Mouse (Mus musculus): ENCODE data around the gene Bach1. TPM values are rescaled to one million over a fixed set of nuclear protein-coding genes. Genes with fewer than 3 reads are reported as not detected.
A peak's percentile ranks its signal among the peaks of the same experiment; 100 is the strongest.

The Bach1 gene
- polyA plus RNA-seq, 1 experiment from 2014 or later, result 13.7 TPM

- no peak for ATAC-seq (ENCODE audit: insufficient read depth, low FRiP score, low read depth)
- Histone ChIP-seq H3K27me3 (replicated peaks) (no peaks in the 10 kb centered on the region), H3K36me3 (no peaks in the 10 kb centered on the region), H3K4me1 (no peaks in the 10 kb centered on the region), H3K27ac (no peak overlapping the region), H3K4me3 (replicated peaks) (no peak overlapping the region), H3K9ac (no peak overlapping the region), H3K9me3 (no peaks in the 10 kb centered on the region), H3K4me2 (no peak overlapping the region)
- 24% methylated on average over 5 of the region's 5 CpGs for WGBS
Observed at GRCm38 (mm10) chr16:87746728-87747127, 48.0 kb downstream of the Bach1 start.

DNA sequence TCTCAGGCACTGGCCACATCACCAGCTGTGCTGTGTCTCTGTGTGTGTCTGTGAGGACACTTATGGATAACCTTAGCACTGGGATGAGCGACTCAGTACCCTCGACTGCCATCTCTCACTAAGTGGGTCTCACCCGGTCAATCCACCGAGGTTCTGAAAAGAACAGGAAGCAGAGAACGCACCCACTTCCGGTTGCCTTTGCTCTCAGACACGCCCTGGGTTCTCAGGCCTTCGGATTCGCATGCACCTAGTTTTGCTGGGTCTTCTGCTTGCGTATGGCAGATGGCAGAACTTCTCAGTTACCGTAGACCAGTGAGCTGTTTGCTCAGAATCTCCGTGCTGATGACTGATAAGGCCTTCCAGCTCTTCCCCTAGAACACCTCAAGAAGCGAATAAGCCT is 52.5 kb downstream of the Bach1 start:
- Histone ChIP-seq H3K27me3 (replicated peaks) (no peaks in the 10 kb centered on the region), H3K36me3 (no peaks in the 10 kb centered on the region), H3K4me3 (replicated peaks) (no peak overlapping the region), H3K9ac (no peak overlapping the region), H3K4me2 (no peak overlapping the region), H3K27ac (no peak overlapping the region), H3K9me3 (no peaks in the 10 kb centered on the region), H3K4me1 (no peaks in the 10 kb centered on the region)
- ATAC-seq (ENCODE audit: insufficient read depth, low FRiP score, low read depth), result no peak
- WGBS, result 84% methylated on average over 13 of the region's 13 CpGs

DNA sequence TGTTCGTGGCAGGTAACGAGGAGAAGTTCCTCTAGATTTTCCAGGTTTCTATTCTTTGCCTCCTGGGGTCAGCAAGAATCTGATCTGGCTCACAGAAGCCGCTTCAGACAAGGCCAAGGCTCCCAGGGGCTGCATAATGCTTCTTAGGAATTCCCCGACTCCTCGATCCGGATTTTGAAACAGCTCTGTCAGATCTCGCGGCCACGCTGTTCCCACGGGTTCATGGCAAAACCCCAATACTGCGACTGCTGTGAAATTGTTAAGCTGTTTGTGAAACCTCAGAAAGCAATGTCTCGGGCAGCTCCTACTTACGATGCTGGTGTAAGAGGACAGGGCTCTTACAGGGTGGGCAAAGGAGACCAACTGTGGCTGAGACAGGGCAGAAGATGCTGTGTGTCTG is 53.7 kb downstream of the Bach1 start:
- Histone ChIP-seq H3K9ac (no peak overlapping the region), H3K27me3 (replicated peaks) (no peaks in the 10 kb centered on the region), H3K4me2 (no peak overlapping the region), H3K4me1 (no peaks in the 10 kb centered on the region), H3K4me3 (replicated peaks) (no peak overlapping the region), H3K27ac (no peak overlapping the region), H3K9me3 (no peaks in the 10 kb centered on the region), H3K36me3 (no peaks in the 10 kb centered on the region)
- no peak for ATAC-seq (ENCODE audit: insufficient read depth, low FRiP score, low read depth)
- 72% methylated on average over 13 of the region's 13 CpGs for WGBS

DNA sequence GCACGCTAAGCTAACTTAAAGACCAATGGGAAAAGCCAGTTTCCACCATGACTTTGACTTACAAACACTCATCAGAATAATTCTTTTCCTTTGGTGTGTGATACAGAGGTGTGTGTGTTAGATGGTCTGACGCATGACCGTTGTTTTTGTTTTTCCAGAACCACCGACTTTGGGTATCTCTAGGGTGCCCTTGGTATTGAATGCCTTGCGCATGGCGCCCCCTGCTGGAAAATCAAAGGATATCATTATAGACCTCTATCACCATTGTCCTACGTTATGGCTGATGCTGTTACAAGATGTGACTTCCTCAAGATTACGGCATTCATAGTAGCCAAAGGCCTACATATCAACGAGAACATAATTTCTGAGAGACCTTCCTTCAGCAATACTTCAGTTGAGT is 56.1 kb downstream of the Bach1 start:
- Histone ChIP-seq H3K4me3 (replicated peaks) (no peak overlapping the region), H3K27me3 (replicated peaks) (no peaks in the 10 kb centered on the region), H3K27ac (no peak overlapping the region), H3K4me2 (no peak overlapping the region), H3K9me3 (no peaks in the 10 kb centered on the region), H3K4me1 (no peaks in the 10 kb centered on the region), H3K36me3 (no peaks in the 10 kb centered on the region), H3K9ac (no peak overlapping the region)
- 57% methylated on average over 9 of the region's 9 CpGs for WGBS
- no peak for ATAC-seq (ENCODE audit: insufficient read depth, low FRiP score, low read depth)

GRCm38 (mm10) chr16:87755915-87756314 is 57.2 kb downstream of the Bach1 start:
- Histone ChIP-seq H3K4me3 (replicated peaks) (no peak overlapping the region), H3K27me3 (replicated peaks) (no peaks in the 10 kb centered on the region), H3K9me3 (no peaks in the 10 kb centered on the region), H3K4me1 (no peaks in the 10 kb centered on the region), H3K36me3 (no peaks in the 10 kb centered on the region), H3K27ac (no peak overlapping the region), H3K4me2 (no peak overlapping the region), H3K9ac (no peak overlapping the region)
- WGBS, result 69% methylated on average over 3 of the region's 3 CpGs
- no peak for ATAC-seq (ENCODE audit: insufficient read depth, low FRiP score, low read depth)

- Histone ChIP-seq H3K4me2 (no peak overlapping the region), H3K36me3 (no peaks in the 10 kb centered on the region), H3K27me3 (replicated peaks) (no peaks in the 10 kb centered on the region), H3K9ac (no peak overlapping the region), H3K4me3 (replicated peaks) (no peak overlapping the region), H3K4me1 (no peaks in the 10 kb centered on the region), H3K9me3 (no peaks in the 10 kb centered on the region), H3K27ac (no peak overlapping the region)
- ATAC-seq (ENCODE audit: insufficient read depth, low FRiP score, low read depth), result 0 out of 2 replicates have a peak, but pooled peaks have one; percentile 10
- 86% methylated on average over 11 of the region's 11 CpGs for WGBS
Observed at GRCm38 (mm10) chr16:87758016-87758415, 59.3 kb downstream of the Bach1 start.

DNA sequence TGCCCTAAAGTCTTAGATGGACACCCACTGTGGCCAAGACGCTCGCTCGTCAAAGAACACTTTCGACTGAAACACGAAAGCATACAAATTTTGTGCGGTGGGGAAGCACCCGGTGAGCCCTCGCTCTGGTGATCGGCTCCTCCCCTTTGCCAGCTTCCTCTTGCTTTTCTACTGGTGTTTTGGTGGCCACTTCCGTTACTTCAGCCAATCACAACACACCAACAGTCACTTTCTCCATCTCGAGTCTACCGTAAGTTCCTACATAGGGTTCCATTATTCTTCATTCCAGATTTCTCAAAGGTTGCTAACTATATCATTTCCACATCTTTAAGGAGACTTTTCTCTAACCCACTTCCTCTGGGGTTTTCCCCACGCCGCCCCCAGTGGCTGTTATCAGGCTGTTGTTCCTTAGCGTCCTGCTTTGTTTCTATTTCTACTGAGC is 65.9 kb downstream of the Bach1 start:
- Histone ChIP-seq H3K4me1 (no peaks in the 10 kb centered on the region), H3K9me3 (no peaks in the 10 kb centered on the region), H3K9ac (no peak overlapping the region), H3K4me3 (replicated peaks) (no peak overlapping the region), H3K4me2 (no peak overlapping the region), H3K27ac (no peak overlapping the region), H3K36me3 (no peaks in the 10 kb centered on the region), H3K27me3 (replicated peaks) (no peaks in the 10 kb centered on the region)
- ATAC-seq (ENCODE audit: insufficient read depth, low FRiP score, low read depth), result no peak
- WGBS, result 92% methylated on average over 15 of the region's 15 CpGs

GRCm38 (mm10) chr16:87765984-87766383 is 67.2 kb downstream of the Bach1 start:
- Histone ChIP-seq H3K4me3 (replicated peaks) (no peak overlapping the region), H3K4me2 (no peak overlapping the region), H3K27ac (no peak overlapping the region), H3K27me3 (replicated peaks) (no peaks in the 10 kb centered on the region), H3K4me1 (no peaks in the 10 kb centered on the region), H3K36me3 (no peaks in the 10 kb centered on the region), H3K9me3 (no peaks in the 10 kb centered on the region), H3K9ac (no peak overlapping the region)
- 33% methylated on average over 8 of the region's 8 CpGs for WGBS
- no peak for ATAC-seq (ENCODE audit: insufficient read depth, low FRiP score, low read depth)

- H3K4me2 ChIP-seq, result no peak overlapping the region
- ATAC-seq (ENCODE audit: insufficient read depth, low FRiP score, low read depth), result no peak
- H3K4me3 ChIP-seq (replicated peaks), result no peak overlapping the region
- no peaks in the 10 kb centered on the region for H3K27me3 ChIP-seq (replicated peaks)
- no peaks in the 10 kb centered on the region for H3K9me3 ChIP-seq
- WGBS, result 56% methylated on average over 2 of the region's 2 CpGs
- no peak overlapping the region for H3K27ac ChIP-seq
- H3K9ac ChIP-seq, result no peak overlapping the region
- H3K4me1 ChIP-seq, result no peaks in the 10 kb centered on the region
- no peaks in the 10 kb centered on the region for H3K36me3 ChIP-seq
Observed at GRCm38 (mm10) chr16:87770576-87770975, 71.8 kb downstream of the Bach1 start.

DNA sequence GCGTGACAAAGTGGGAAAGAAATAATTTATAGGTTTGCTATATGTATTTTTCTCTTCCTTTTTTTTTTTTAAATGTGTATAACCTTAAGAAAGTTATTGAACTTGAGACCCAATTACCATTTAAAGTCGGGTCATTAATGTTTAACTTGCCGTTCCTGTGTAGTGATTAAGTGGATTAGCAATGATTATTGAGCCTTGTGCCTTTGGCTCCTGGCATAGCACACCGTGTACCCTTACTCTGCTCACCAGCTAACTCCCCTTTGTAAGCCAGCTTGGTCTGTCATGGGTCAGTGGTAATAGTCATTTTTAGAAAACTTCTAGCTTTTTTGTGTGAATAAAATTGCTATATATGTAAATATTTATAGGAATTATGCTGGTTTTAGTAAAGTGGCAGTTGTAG is 73.2 kb downstream of the Bach1 start:
- no peak for ATAC-seq (ENCODE audit: insufficient read depth, low FRiP score, low read depth)

DNA sequence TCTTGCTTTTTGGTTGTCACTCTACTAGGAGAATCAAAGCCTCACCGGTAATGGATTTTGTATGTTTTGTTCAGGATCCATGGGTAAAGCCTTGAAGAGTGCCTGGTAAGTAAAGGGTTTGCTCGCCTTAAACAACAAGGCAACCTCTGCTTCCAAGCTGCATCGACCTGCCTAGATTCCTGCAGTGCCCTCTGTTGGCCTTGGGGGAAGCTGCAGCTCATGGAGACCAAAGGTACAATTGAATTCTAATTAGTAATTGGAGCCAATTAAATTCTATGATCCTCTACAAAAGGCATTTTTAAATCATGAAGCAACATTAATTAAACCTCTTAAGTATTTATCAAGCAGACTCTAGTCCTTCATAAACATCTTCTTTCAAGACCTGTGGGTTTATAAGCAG is 75.7 kb downstream of the Bach1 start:
- ATAC-seq (ENCODE audit: insufficient read depth, low FRiP score, low read depth), result no peak
- 63% methylated on average over 3 of the region's 3 CpGs for WGBS
- Histone ChIP-seq H3K36me3 (no peaks in the 10 kb centered on the region), H3K27me3 (replicated peaks) (no peaks in the 10 kb centered on the region), H3K27ac (no peak overlapping the region), H3K4me2 (no peak overlapping the region), H3K9me3 (no peaks in the 10 kb centered on the region), H3K4me3 (replicated peaks) (no peak overlapping the region), H3K4me1 (no peaks in the 10 kb centered on the region), H3K9ac (no peak overlapping the region)

More for the DNA sequence above, 73.2 kb downstream of the Bach1 start:
- Histone ChIP-seq H3K9me3 (no peaks in the 10 kb centered on the region), H3K27ac (no peak overlapping the region), H3K4me2 (no peak overlapping the region), H3K4me1 (no peaks in the 10 kb centered on the region), H3K36me3 (no peaks in the 10 kb centered on the region), H3K27me3 (replicated peaks) (no peaks in the 10 kb centered on the region), H3K4me3 (replicated peaks) (no peak overlapping the region), H3K9ac (no peak overlapping the region)
- 68% methylated on average over 4 of the region's 4 CpGs for WGBS

DNA sequence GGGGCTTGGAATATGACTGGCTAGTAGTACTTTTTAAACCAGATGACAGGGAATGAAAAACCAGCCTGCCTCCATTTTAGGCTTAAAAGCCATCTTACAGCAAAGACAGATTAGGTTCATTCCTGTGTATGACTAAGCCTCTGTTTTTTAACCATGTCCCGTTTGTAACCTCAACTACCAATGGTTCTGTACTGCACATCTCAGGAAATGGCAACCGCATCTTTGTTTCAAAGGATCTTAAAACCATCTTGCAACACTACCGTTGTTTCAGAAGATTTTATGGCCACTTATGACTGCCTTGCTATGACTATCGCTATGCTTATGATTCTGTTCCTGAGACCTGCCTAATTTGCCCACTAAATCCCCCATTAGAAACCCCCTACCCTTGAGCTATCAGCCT is 78.6 kb downstream of the Bach1 start:
- no peak for ATAC-seq (ENCODE audit: insufficient read depth, low FRiP score, low read depth)
- 85% methylated on average over 4 of the region's 4 CpGs for WGBS
- Histone ChIP-seq H3K9me3 (no peaks in the 10 kb centered on the region), H3K4me1 (no peaks in the 10 kb centered on the region), H3K9ac (no peak overlapping the region), H3K4me3 (replicated peaks) (no peak overlapping the region), H3K27ac (no peak overlapping the region), H3K36me3 (no peaks in the 10 kb centered on the region), H3K4me2 (no peak overlapping the region), H3K27me3 (replicated peaks) (no peaks in the 10 kb centered on the region)

GRCm38 (mm10) chr16:87781637-87782036 is 82.9 kb downstream of the Bach1 start:
- H3K4me2 ChIP-seq, result no peak overlapping the region
- H3K27me3 ChIP-seq (replicated peaks), result no peaks in the 10 kb centered on the region
- no peaks in the 10 kb centered on the region for H3K9me3 ChIP-seq
- no peak overlapping the region for H3K27ac ChIP-seq
- H3K4me1 ChIP-seq, result no peaks in the 10 kb centered on the region
- no peak overlapping the region for H3K9ac ChIP-seq
- H3K36me3 ChIP-seq, result no peaks in the 10 kb centered on the region
- no peak overlapping the region for H3K4me3 ChIP-seq (replicated peaks)
- WGBS, result 54% methylated on average over 7 of the region's 7 CpGs
- ATAC-seq (ENCODE audit: insufficient read depth, low FRiP score, low read depth), result no peak

Data from stomach, embryonic 15.5 days (tissue).